33 mouse cellular contexts compared by ENCODE assay signal in the genomic region with DNA sequence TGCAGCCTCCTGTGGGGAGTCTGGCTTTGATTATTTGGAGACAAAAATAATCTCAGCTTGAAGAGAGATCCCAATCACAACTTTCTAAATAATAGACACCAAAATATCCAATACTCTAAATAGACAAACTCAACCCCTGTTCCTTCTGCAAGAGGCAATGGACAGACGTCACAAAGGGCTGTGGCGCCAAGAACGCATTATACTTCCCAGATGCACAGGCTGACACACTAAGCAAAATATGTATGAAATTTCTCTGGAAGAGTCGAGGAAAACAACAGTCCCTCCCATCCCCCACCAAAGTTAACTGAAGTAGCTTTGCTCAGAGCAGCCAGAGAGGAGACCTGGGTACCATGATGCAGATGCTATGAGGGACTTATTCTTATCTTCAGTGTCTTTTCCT.
"Had no signal": no experiment of that assay in that cellular context is flagged by ENCODE, and none has a peak within 500 bp of the region (broad histone marks: within the 10 kb centered on the region; RNA-seq: fewer than 3 reads in every experiment).

No protein-coding gene starts in this region.

- H3K9me3 ChIP-seq: heart, embryonic 12.5 days; heart, embryonic 13.5 days; heart, embryonic 15.5 days; hindbrain, embryonic 10.5 days; hindbrain, embryonic 12.5 days; hindbrain, embryonic 13.5 days; hindbrain, embryonic 15.5 days; intestine, embryonic 15.5 days; kidney, embryonic 15.5 days had no signal

- H3K36me3 ChIP-seq: heart, embryonic 12.5 days; heart, embryonic 13.5 days; heart, embryonic 15.5 days; hindbrain, embryonic 10.5 days; hindbrain, embryonic 12.5 days; hindbrain, embryonic 13.5 days; hindbrain, embryonic 15.5 days; intestine, embryonic 15.5 days; kidney, embryonic 15.5 days had no signal

- H3K27me3 ChIP-seq: heart, embryonic 12.5 days; heart, embryonic 13.5 days; heart, embryonic 15.5 days; hindbrain, embryonic 12.5 days; hindbrain, embryonic 13.5 days; hindbrain, embryonic 15.5 days; intestine, embryonic 15.5 days; kidney, embryonic 15.5 days had no signal

- H3K9ac ChIP-seq: heart, embryonic 12.5 days; heart, embryonic 13.5 days; heart, embryonic 15.5 days; hindbrain, embryonic 12.5 days; hindbrain, embryonic 13.5 days; hindbrain, embryonic 14.5 days; hindbrain, embryonic 15.5 days; intestine, embryonic 15.5 days; kidney, embryonic 15.5 days had no signal

- H3K27ac ChIP-seq: heart, embryonic 13.5 days; heart, embryonic 15.5 days; hindbrain, embryonic 10.5 days; hindbrain, embryonic 12.5 days; hindbrain, embryonic 13.5 days; hindbrain, embryonic 14.5 days; hindbrain, embryonic 15.5 days; hindbrain, postnatal 0 days; intestine, embryonic 15.5 days; kidney, embryonic 15.5 days; kidney, postnatal 0 days; layer of hippocampus, adult 2 months; left cerebral cortex, adult 2 months had no signal

- ATAC-seq: hindbrain, embryonic 16.5 days; hindbrain, postnatal 0 days; inflammation-experienced regulatory T-cells, adult 6 months; intestine, embryonic 15.5 days; intestine, embryonic 16.5 days; intestine, postnatal 0 days had no signal

- H3K4me3 ChIP-seq: heart, embryonic 12.5 days; heart, embryonic 13.5 days; heart, embryonic 15.5 days; hindbrain, embryonic 10.5 days; hindbrain, embryonic 12.5 days; hindbrain, embryonic 13.5 days; hindbrain, embryonic 15.5 days; intestine, embryonic 15.5 days; kidney, embryonic 15.5 days; layer of hippocampus, adult 2 months; left cerebral cortex, adult 2 months had no signal

- DNase-seq: heart, postnatal 14 days; heart, postnatal 36 days; heart, postnatal 4 days; kidney, adult 11 months; kidney, adult 18-20 months; kidney, adult 2 months; kidney, adult 8-10 months; kidney, adult 9 months; kidney, postnatal 10 days; kidney, postnatal 14 days; kidney, postnatal 25 days; kidney, postnatal 36 days; kidney, postnatal 4 days; layer of hippocampus, adult 9-11 months; layer of hippocampus, postnatal 36 days had no signal

- H3K4me2 ChIP-seq: heart, embryonic 12.5 days; heart, embryonic 13.5 days; heart, embryonic 15.5 days; hindbrain, embryonic 12.5 days; hindbrain, embryonic 13.5 days; hindbrain, embryonic 14.5 days; hindbrain, embryonic 15.5 days; intestine, embryonic 15.5 days; kidney, embryonic 15.5 days had no signal

- H3K4me1 ChIP-seq: heart, embryonic 12.5 days; heart, embryonic 13.5 days; heart, embryonic 15.5 days; hindbrain, embryonic 10.5 days; hindbrain, embryonic 12.5 days; hindbrain, embryonic 13.5 days; hindbrain, embryonic 15.5 days; intestine, embryonic 15.5 days; kidney, embryonic 15.5 days had no signal
